Mouse (Mus musculus): ENCODE results near the gene Nemp1.

Gene Nemp1

GRCm38 (mm10) chr10:127674794-127675522 is 8.3 kb downstream of the Nemp1 start:
- DNase-seq: peak; percentile 89 to 90

- no peak for DNase-seq
These were observed 9.2 kb downstream of the Nemp1 start for GRCm38 (mm10) chr10:127675859-127676398.

GRCm38 (mm10) chr10:127676691-127677548 is 10.2 kb downstream of the Nemp1 start:
- peak; percentile 96 to 98 for DNase-seq

GRCm38 (mm10) chr10:127677591-127678336 is 11.1 kb downstream of the Nemp1 start:
- peak; percentile 82 to 83 for DNase-seq

GRCm38 (mm10) chr10:127679208-127679607 is 12.5 kb downstream of the Nemp1 start:
- DNase-seq: no peak

- no peak for DNase-seq
These were observed 13.2 kb downstream of the Nemp1 start for GRCm38 (mm10) chr10:127679881-127680280.

GRCm38 (mm10) chr10:127682886-127683285 is 16.2 kb downstream of the Nemp1 start:
- DNase-seq: no peak

- no peak for DNase-seq
These were observed 24.4 kb downstream of the Nemp1 start for GRCm38 (mm10) chr10:127691053-127691452.

- peak; percentile 34 to 56 for DNase-seq
These were observed 27.9 kb downstream of the Nemp1 start for GRCm38 (mm10) chr10:127694636-127695035.

- DNase-seq: no peak
These were observed 29.1 kb downstream of the Nemp1 start for GRCm38 (mm10) chr10:127695775-127696174.

GRCm38 (mm10) chr10:127698966-127699365 is 32.3 kb downstream of the Nemp1 start:
- DNase-seq: no peak

GRCm38 (mm10) chr10:127703299-127703698 is 36.6 kb downstream of the Nemp1 start:
- DNase-seq: no peak

GRCm38 (mm10) chr10:127704293-127704692 is 37.6 kb downstream of the Nemp1 start:
- DNase-seq: no peak

- no peak for DNase-seq
These were observed 38.1 kb downstream of the Nemp1 start, which contains the start of gene Myo1a for GRCm38 (mm10) chr10:127704766-127705220. TSS of gene Myo1a (plus strand) at chr10:127705170.

- DNase-seq: no peak
These were observed 39.1 kb downstream of the Nemp1 start for GRCm38 (mm10) chr10:127705783-127706182.

GRCm38 (mm10) chr10:127707721-127708120 is 41.0 kb downstream of the Nemp1 start:
- DNase-seq: peak in 1 of 2 experiments; percentile 46

GRCm38 (mm10) chr10:127708850-127709370 is 42.2 kb downstream of the Nemp1 start:
- DNase-seq: no peak

- peak; percentile 90 to 93 for DNase-seq
These were observed 43.6 kb downstream of the Nemp1 start for GRCm38 (mm10) chr10:127710331-127710730.

- DNase-seq: no peak
These were observed 46.0 kb downstream of the Nemp1 start for GRCm38 (mm10) chr10:127712736-127713135.

- DNase-seq: no peak
These were observed 55.1 kb downstream of the Nemp1 start for GRCm38 (mm10) chr10:127721671-127722418.

- no peak for DNase-seq
These were observed 57.5 kb downstream of the Nemp1 start, which contains the start of gene Tac2 for GRCm38 (mm10) chr10:127724178-127724577. TSS of gene Tac2 (plus strand) at chr10:127724478.

Measured in cerebellum, postnatal 10 days (tissue).